Mouse (Mus musculus): Measurements from ENCODE around the gene Pole2.

Pole2 gene

DNA sequence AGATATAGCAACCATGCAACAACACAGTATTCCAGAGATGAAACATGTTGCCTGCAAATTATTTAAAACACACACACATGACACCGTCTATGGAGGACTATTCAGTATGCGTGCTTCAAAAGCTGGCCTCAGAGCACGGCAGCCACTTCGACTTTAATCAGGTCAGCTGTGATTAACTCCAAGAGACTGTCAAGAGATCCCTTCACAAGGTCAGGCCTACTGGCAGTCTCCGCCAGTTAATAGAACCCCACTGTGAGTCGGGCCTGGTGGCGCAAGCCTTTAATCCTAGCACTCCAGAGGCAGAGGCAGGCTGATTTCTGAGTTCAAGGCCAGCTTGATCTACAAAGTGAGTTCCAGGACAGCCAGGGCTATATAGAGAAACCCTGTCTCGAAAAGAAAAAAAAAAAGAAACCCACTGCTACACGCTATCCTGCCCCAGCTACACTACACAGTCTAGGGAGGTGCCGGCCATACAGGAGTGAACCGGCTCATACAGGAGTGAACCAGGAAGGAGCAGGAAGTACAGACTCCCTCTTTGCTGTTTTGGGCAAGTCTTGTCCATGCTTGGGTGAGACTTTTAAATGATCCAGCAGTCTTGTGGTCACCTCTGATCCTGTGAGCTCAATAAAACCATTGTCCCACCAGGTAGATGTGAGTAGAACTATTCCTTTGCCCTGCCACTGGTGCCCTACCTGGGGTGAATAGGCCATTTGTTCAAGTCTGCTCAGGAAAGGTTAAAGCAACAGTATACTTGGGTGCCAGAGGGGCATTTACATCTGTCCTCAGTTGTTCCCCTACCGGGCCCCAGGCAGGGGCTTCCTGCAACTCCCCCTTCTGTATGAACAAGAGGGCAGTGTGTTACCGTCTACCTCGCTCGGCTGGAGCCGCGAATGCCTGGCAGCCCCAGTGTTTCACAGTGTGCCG is 17.7 kb downstream of the Pole2 start:
- no peak for DNase-seq

- no peak for DNase-seq
These were observed 19.5 kb downstream of the Pole2 start for GRCm38 (mm10) chr12:69208520-69208919.

DNA sequence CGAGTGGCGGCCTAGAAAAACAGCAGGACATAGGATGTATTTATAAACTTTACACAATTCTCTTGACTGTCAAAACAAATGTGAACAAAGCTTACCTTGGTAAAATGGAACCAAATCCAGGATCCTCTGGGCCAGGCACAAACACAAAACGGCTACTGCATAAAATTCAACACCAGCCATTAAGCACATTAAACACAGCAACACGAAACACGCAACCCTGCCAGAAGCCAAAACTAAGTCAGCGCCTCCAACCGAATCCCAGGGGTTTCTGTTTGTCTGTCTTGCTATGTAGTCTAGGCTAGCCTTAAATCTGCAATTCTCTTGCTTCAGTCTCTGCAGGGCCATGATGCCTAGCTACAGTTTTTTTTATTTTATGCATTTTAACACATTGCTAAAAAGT is 20.1 kb downstream of the Pole2 start:
- DNase-seq: no peak

DNA sequence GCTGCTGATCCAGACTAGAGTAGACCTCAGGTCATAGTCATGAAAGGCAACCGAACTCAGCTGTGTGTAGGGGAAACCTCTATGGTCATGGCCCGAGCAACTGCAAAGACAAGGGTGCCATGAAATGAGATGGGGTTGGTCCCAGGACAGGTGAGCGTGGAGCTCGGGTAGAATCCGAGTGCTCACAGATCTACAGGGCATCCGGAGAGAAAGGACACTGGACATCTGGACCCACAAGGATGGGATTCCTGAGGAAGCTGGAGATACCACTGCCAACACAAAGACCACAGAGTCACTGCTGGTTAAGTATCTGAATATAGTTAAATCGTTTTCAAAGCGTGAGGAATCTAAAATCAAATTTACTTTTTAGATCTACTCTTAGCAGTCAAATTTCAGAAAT is 20.6 kb downstream of the Pole2 start:
- DNase-seq: no peak

GRCm38 (mm10) chr12:69204052-69204833 is 23.8 kb downstream of the Pole2 start, which contains the start of gene Gm49384:
TSS of gene Gm49384 (minus strand) at chr12:69204267.
- DNase-seq: no peak

DNA sequence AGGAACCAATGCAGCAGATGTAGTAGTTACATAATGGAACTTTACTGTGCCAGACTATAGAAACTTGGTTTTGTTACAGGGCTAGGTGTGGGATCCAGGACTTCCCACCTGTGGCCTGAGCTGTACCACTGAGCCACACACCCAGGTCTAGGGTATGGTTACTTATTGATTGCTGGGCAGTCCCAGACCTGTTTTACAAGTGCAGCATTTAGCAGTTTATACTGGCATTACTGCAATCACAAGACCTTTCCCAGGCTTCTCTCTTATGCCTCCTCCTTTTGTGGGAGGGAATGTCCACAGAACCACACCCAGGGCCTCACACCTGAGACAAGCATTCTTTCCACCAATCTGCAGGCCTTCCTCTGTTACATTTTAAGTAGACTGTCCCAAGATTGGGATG is 29.0 kb downstream of the Pole2 start:
- DNase-seq: no peak

DNA sequence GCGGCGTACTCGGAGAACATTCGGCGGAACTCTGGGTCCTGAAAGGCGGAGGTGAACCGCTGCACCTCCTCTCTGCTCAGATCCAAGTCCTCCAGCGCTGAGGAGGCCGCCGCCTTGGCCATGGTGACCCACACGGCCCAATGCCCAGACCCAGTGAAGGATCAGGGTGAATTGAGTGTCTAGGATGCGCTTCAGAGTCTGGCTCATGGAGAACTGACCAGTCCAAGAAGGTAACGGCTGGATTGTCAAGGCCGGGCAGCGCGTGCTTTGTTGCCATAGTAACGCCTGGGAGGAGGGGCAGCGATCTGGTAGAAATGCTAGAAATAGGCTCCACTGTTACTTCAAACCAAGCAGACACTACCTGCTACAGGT is 29.8 kb downstream of the Pole2 start, which contains the start of gene Dnaaf2:
Gene Dnaaf2, minus strand, starts transcription at position 266 of the 372 bp plus-strand sequence.
- peak; percentile 69 for DNase-seq

GRCm38 (mm10) chr12:69197378-69198163 is 30.4 kb downstream of the Pole2 start:
- peak; percentile 66 for DNase-seq

- DNase-seq: peak; percentile 74
These were observed 31.3 kb downstream of the Pole2 start, which contains the start of gene Gm49383 for GRCm38 (mm10) chr12:69196444-69197377. TSS of gene Gm49383 (minus strand) at chr12:69197104.

GRCm38 (mm10) chr12:69192637-69193036 is 35.4 kb downstream of the Pole2 start:
- no peak for DNase-seq

DNA sequence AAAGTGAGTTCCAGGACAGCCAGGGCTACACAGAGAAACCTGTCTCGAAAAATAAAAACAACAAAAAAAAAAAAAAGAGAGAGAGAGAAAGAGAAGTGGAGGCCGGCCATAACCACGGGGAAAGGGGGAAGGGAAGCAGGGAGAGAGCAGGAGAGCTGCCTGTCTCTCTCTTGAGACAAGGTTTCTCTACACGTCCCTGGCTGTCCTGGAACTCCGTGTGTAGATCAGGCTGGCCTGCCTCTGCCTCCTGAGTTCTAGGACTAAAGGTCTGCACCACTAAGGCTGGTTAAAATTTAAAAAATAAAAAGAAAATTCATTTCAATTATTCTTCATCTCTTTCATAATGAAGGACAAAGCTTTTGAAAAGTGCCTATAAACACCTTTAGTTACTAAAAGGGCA is 36.6 kb downstream of the Pole2 start:
- no peak for DNase-seq

GRCm38 (mm10) chr12:69190522-69190921 is 37.5 kb downstream of the Pole2 start:
- DNase-seq: peak; percentile 48

DNA sequence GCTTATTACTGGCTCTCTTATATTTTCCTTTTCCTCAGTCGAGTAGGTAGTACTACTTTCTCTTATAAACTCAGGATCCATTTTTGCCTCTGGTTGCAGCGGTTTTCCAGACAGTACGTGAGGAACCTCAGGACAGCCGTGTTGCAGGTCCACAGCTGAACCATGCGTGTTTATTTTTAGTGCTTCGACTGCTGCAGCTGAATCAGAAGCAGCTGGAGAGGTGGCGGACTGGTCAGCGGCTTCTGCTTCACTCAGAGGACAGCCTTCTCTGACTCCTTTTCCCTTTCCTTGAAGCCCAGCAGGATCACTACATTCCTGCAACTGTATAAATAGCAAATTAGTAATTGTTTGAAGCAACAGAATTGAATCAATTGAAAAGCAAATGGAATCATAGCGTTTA is 37.9 kb downstream of the Pole2 start:
- DNase-seq: no peak

GRCm38 (mm10) chr12:69186811-69187471 is 41.1 kb downstream of the Pole2 start:
- no peak for DNase-seq

GRCm38 (mm10) chr12:69185371-69185770 is 42.6 kb downstream of the Pole2 start:
- no peak for DNase-seq

GRCm38 (mm10) chr12:69184342-69185295 is 43.4 kb downstream of the Pole2 start:
- DNase-seq: no peak

GRCm38 (mm10) chr12:69183583-69184308 is 44.2 kb downstream of the Pole2 start, which contains the start of the genes Rpl36al and Mgat2:
TSS of gene Rpl36al (minus strand) at chr12:69184083.
TSS of gene Mgat2 (plus strand) at chr12:69184157.
- peak; percentile 99 for DNase-seq

GRCm38 (mm10) chr12:69181800-69182199 is 46.2 kb downstream of the Pole2 start:
- DNase-seq: no peak

DNA sequence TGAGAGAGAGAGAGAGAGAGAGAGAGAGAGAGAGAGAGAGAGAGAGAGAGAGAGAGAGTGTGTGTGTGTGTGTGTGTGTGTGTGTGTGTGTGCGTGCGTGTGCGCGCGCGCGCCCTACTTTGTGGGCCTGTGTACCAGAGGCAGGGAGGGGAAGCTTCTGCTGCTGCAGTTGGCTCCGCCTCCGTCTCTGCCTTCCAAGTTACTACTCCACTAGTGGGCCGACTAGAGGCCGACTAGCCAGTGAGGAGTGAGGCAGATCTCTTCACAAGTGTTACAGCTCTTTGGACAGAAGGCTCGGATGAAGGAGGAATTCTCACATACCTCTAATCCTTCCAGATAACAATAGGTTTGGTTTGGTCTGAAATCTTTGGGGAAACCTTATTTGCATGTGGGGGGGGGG is 48.6 kb downstream of the Pole2 start:
- DNase-seq: no peak

Measured in thymus, postnatal 4 days (tissue).